Mouse (Mus musculus) yolk sac, embryonic 10.5 days (tissue): Measurements from ENCODE around the gene Ccdc92b.

Source experiments
- DNase-seq: peaks from one replicate; pipeline ENCODE4 v3.0.0-alpha.2; 2017; ENCODE audit warnings: low spot score

The Ccdc92b gene

GRCm38 (mm10) chr11:74652791-74653191 lies 33.4 kb downstream of the Ccdc92b start:
- no peak for DNase-seq

DNA sequence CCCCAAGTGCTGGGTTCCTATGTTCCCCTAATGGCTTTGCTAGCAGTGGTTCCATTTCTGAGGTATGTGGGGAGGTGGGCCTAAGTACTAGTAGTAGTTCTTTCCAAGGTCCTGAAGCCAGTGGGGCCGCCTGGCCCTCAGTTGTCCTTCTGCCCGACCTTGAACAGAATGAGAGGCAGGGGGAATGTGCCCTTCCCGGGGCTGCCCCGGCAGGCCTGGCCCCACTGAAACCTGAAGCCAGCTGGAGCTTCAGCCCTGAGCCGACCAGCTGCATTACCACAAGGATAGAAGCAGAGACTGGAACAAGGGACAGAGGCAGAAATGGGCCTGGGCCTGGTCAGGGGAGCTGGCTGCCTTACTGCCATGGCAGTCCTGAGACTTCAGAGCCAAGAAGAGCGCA lies 34.0 kb downstream of the Ccdc92b start:
- no peak for DNase-seq

- DNase-seq = no peak
Measured at GRCm38 (mm10) chr11:74655941-74656340, 36.5 kb downstream of the Ccdc92b start.

GRCm38 (mm10) chr11:74660336-74660735 lies 40.9 kb downstream of the Ccdc92b start:
- no peak for DNase-seq

DNA sequence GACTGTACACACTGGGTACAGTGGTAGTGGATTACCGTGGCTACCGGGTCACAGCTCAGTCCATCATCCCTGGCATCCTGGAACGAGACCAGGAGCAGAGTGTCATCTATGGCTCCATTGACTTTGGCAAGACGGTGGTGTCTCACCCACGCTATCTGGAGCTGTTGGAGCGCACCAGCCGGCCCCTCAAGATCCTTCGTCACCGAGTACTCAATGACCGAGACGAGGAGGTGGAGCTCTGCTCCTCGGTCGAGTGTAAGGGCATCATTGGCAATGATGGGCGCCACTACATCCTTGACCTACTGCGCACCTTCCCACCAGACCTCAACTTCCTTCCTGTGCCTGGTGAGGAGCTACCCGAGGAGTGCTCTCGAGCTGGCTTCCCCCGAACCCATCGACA lies 42.2 kb downstream of the Ccdc92b start:
- no peak for DNase-seq

GRCm38 (mm10) chr11:74662221-74662620 lies 42.8 kb downstream of the Ccdc92b start:
- DNase-seq = no peak

DNA sequence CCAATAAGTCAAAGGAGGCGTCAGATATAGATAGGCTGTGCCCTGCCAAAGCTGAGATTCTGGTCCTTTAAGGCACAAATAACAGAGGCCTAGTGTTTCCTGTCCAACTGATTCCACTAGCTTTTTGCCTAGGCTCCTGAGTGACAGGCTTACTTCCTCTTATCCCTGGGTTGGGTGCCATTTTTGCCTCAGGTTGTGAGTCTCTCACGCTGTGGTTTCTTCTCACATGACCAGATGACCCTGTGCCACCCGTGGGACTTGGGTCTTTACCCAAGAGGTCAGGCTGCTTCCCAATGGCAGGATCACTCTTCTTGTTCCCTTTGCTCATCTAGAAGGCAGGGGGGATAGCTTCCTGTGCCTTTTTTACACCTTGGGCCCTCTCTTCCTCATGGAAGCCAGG lies 44.9 kb downstream of the Ccdc92b start:
- DNase-seq = no peak

- DNase-seq = no peak
Measured at GRCm38 (mm10) chr11:74664906-74665305, 45.5 kb downstream of the Ccdc92b start.

DNA sequence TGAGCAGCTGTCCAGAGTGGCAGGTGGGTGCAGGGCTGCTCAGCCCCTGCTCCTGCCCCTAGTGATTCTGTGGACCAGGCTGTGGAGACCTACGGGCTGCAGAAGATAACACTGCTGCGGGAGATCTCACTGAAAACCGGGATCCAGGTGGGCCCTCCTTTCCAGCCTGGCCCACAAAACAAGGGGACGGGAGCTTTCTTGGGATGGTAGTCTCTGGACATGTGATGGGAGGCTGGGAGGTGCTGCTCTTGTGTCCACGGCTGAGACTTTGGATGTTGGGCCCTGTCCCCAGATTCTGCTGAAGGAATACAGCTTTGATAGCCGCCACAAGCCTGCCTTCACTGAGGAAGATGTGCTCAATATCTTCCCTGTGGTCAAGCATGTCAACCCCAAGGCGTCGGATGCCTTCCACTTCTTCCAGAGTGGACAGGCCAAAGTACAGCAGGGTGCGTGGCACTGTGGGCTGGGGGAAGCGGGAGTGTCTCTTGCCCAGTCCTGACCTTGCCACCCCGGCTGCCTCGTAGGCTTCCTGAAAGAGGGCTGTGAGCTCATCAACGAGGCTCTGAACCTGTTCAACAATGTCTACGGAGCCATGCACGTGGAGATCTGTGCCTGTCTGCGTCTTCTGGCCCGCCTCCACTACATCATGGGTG lies 46.4 kb downstream of the Ccdc92b start:
- no peak for DNase-seq

GRCm38 (mm10) chr11:74666284-74666652 lies 46.9 kb downstream of the Ccdc92b start:
- DNase-seq = no peak

- DNase-seq = no peak
Measured at GRCm38 (mm10) chr11:74666776-74667581, 47.6 kb downstream of the Ccdc92b start.

- DNase-seq = no peak
Measured at GRCm38 (mm10) chr11:74667582-74668010, 48.2 kb downstream of the Ccdc92b start.

GRCm38 (mm10) chr11:74668466-74668865 lies 49.1 kb downstream of the Ccdc92b start:
- no peak for DNase-seq

GRCm38 (mm10) chr11:74668971-74669370 lies 49.6 kb downstream of the Ccdc92b start:
- no peak for DNase-seq

DNA sequence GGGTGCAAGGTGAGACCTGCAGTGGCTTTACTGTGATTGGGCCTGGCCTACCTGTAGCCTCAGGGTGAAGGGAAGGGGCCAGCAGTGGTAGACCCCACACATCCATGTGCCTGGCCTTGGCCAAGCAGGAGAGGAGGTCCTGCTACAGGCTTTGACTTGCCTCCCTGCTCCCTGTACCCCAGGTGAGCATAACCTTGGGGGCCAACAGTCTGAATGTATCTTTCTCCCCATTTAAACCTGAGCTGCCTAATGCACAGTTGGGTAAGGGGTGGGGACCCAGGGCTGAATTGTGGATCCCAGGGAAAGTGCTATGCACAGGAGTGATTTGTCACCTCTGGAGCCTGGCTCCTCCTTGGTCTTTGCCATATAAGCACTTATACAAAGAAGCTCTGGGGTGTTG lies 50.7 kb downstream of the Ccdc92b start:
- no peak for DNase-seq

GRCm38 (mm10) chr11:74671013-74671412 lies 51.6 kb downstream of the Ccdc92b start:
- no peak for DNase-seq

- no peak for DNase-seq
Measured at GRCm38 (mm10) chr11:74671839-74672238, 52.4 kb downstream of the Ccdc92b start.

DNA sequence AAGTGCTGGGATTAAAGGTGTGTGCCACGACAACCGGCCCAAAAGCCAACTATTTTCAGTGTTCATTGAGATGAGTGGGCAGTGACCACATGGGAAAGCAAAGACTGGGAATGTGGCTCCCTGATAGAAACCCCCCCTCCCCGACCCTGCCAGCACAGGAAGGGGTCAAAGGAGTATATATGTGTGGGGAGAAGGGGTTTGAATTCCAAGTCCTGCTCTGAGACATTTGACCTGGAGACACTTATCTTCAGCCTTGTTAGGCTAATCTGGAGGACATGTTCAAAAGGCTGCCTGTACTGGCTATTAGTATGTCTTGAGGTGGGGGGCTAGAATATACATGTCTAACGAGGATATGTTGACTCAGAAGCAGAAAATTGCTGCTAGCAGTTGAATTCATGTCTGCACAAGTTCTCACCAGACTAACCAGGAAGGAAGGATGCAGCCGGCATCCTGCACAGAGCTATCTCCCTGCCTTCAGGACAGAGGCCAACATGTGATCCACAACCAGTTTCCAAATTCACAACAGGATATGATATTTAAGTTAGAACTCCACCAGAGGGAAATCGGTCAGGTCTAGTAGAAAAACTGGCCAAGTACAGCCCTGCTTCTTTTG lies 53.6 kb downstream of the Ccdc92b start:
- no peak for DNase-seq

DNA sequence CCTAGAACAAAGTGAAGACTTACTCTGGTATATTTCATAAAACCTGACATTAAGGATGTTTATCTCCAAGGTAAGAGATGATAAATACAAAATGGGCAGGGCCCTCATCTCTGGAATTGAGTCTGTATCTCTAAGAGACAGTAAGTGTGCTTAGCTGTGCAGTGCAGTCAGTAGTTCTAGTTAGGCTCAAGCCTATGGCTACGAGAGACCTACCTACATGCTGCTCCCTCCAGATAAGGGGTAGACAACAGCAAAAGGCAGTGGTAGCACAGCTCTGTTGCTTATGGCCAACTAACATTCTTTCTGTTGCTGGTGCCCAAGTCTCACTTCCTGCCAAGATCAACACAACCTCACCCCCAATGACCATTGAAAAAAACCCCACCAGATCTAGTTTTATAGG lies 54.2 kb downstream of the Ccdc92b start:
- DNase-seq = no peak

DNA sequence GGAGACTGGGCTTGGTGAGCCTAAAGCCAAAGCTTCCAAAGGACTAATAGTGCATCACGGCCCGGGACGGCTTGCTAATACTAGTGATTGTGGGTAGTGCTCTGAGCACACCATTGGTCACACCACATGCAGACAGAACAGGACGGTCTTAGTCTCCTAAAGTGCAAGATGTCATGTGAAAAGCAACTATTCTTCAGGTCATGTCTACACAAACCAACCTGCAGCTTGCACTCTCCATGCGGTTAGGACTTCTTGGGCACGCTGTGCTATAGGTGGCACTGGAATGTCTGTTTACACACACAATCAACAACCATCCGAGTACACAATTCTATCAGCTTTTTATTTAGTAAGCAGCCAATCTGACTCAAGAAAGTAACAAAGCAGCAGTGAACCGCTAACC lies 55.3 kb downstream of the Ccdc92b start:
- no peak for DNase-seq

GRCm38 (mm10) chr11:74675156-74675555 lies 55.8 kb downstream of the Ccdc92b start:
- no peak for DNase-seq
